Mouse (Mus musculus) ES-CJ7 (cell line): ENCODE measurements around the gene Usp48.
A peak's percentile ranks its signal among the peaks of the same experiment; 100 is the strongest.

Experiments
- DNase-seq: peaks from one replicate; pipeline ENCODE4 v3.0.0; 2011; ENCODE audit warnings: low read depth, low spot score

Gene Usp48

GRCm38 (mm10) chr4:137661078-137661450 is 67.5 kb downstream of the Usp48 start:
- no peak for DNase-seq

- no peak for DNase-seq
Measured at GRCm38 (mm10) chr4:137661547-137661946, 68.0 kb downstream of the Usp48 start.

DNA sequence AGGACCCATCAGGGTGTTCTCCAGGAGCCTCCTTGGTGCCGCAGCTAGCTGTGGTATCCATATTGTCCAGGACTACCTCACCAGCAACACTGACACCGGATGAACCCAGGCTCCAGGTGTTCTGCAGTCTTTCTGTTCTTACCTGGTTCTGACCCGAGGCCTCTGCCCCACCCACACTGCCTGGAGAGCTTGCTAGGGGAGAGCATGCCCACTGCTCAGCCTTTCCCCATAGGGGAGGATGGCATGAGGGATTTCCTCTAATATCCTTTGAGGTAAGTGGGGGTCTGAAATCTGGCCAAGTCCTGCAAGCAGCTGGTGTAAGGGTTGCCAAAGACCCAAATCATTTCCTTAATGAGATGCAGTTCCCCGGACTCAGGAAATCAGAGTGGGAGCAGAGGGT is 69.9 kb downstream of the Usp48 start:
- no peak for DNase-seq

DNA sequence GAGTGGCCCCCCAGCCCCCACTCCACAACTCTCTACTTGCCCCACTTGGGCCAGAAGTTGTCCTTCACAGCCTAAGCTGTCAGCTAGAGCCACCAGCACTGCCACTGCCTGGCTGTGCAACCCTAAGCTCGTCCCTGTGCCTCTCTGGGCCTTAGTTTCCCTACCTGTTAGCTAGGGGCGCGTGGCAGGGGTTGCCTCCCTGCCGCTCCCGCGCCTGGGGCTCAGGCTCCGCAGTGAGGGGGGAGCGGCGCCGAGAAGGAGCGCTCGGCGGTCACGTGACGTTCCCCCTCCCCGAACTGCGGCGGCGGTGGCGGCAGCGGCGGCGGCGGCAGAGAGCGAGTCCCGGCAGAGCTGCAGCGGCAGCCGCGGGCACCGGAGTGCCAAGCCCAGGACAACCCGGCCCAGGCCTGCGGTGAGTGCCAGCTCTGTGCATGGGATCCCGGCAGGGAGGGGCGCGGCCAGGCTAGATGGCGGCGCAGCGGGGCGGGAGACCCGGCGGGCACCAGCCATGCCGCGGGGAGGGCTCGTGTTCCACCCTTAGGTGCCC is 71.0 kb downstream of the Usp48 start, which contains the start of gene Rap1gap:
TSS of gene Rap1gap (plus strand) at position 294 of the 547 bp plus-strand sequence.
- no peak for DNase-seq

- DNase-seq, result no peak
Measured at GRCm38 (mm10) chr4:137664980-137665675, 71.6 kb downstream of the Usp48 start.

GRCm38 (mm10) chr4:137665791-137666190 is 72.2 kb downstream of the Usp48 start:
- DNase-seq, result no peak

GRCm38 (mm10) chr4:137666283-137666957 is 72.9 kb downstream of the Usp48 start:
- no peak for DNase-seq

GRCm38 (mm10) chr4:137666958-137667345 is 73.4 kb downstream of the Usp48 start:
- no peak for DNase-seq

DNA sequence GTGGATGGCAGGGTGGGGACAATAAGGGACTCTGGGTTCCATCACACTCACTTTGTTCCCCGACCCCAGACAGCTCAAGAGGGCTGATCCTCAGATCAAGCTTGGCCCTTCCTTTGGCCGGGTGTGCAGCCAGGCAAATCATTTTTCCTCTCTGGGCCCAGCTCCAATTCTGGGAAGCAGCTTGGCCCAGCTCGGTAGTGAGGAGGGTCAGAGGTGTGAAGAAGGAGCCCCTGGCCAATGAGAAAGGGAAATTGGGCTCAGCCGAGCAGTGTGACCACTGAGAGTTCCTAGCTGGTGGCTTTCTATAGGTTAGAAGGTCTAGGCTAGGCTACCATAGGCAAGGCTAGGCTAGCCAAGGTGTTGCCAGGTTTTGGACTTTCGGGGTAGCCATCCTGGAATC is 74.2 kb downstream of the Usp48 start:
- no peak for DNase-seq

DNA sequence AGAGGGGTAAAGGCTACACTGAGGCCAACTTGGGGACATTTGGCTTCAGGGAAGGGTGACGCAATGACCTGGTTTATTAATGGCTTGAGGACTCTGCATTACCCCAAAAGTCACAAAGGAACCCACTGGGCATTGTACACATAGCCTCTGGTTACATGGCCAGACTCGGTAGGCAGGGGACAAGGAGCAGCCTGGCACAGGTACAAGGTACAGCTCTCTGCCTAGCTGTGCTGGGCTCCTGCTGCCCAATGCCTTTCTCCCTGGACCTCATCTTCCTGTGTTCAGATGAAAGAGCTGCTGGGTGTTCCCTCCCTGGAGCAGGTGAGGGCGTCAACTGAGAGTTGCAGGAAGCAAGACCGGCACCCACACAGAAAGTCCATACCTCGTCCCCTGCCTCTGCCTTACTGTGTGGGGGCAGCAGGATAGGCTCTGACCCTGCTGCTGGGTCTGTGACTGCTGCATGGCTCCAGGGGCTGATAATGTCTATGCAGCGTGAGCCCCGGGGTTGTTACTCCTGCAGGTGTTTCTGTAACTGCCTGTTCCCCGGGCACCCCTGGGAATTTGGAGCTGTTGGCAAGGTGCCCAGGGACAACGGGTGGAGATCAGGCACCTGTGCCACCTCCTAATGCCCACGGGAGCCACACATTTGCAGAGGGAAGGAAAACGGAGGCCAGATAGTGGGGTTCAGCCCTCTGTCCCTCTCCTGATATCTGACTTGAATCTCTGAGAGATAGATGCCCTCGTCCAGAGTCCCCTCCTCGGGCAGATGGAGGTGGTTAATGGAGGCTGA is 78.4 kb downstream of the Usp48 start:
- no peak for DNase-seq

GRCm38 (mm10) chr4:137675566-137675965 is 82.0 kb downstream of the Usp48 start:
- no peak for DNase-seq

- DNase-seq, result peak; percentile 54
Measured at GRCm38 (mm10) chr4:137676057-137676456, 82.5 kb downstream of the Usp48 start.

- DNase-seq, result no peak
Measured at GRCm38 (mm10) chr4:137676700-137677484, 83.3 kb downstream of the Usp48 start.

DNA sequence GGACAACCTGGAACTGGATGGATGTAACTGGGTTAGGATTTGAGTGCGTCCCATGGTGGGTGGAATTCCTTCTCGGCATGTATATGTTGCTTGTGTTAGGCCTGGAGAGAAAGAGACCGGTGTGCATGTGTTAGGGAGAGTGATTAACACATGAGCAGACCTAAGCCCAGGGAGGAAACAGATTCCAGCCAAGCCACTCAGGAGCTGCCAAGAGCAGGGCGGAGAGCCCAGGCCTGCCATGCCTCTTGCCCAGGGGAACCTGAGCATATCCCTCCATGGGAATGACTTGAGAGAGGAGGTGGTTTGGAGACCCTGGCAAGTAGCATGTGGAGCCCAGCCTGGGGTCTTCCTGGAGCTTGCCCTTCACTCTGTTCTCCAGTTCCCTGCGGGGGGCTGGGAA is 84.4 kb downstream of the Usp48 start:
- DNase-seq, result no peak

DNA sequence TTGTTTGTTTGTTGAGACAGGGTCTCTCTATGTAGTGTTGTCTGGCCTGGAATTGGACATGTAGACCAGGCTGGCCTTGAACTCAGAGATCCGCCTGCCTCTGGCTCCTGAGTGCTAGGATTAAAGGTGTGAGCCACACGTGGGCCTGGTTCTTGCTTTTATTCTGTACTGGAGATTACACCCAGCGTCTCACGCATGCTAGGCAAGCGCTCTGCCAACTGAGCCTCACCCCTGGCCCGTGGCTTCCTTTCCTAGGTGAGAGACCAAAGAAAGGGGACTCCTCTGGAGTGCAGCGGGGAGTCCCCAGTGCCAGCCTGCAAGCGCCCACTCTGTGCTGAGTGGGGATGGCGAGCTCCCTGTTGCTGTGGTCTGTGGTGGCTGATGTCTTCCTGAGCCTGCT is 85.0 kb downstream of the Usp48 start:
- DNase-seq, result no peak

DNA sequence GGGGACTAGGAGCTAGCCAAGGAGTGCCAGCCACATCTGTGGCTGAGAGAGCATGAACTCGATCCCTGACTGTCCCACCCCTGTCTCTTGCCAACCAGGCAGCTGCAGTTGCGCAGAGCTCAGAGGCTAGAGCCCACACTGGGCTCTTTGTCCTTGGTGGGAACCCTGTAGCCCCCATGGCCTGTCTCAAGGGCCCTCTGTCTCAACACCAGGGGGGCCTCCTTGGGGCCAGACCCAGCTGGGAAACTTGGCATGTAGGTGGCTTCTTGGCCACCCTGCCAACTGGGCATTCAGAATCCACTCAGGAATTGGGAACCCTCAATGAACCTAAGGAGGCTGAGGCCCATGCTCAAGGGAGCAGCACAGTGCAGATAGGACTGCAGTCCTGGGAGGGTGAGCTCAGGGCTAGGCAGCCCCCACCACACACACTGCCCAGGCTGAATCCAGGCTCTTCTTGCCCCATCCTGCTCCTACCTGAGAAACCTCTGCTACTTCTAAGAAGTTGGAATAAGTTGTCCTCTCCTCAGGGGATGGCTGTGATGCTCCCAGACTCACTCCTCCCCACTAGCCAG is 86.5 kb downstream of the Usp48 start:
- no peak for DNase-seq

DNA sequence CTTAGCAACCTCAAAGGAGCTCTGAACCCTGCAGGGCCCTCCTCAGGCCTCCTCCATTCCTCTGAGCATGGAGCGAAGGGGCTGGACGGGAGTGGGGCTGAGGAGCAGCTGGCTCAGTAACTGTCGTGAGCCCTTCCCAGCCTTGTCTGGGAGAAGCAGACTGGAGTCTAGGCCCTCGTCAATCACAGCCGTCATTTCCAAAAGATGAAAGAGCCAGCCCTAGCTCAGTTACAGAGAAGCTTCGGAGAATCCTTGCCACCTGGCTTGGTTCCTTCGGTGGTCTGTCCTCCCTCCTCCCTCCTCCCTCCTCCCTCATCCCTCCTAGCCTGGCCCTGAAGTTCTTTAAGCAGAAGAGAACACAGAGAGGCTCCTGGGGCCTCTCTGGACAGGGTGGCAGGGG is 87.2 kb downstream of the Usp48 start:
- DNase-seq, result no peak

- DNase-seq, result no peak
Measured at GRCm38 (mm10) chr4:137681408-137682104, 88.0 kb downstream of the Usp48 start.

GRCm38 (mm10) chr4:137682961-137683453 is 89.5 kb downstream of the Usp48 start:
- no peak for DNase-seq

DNA sequence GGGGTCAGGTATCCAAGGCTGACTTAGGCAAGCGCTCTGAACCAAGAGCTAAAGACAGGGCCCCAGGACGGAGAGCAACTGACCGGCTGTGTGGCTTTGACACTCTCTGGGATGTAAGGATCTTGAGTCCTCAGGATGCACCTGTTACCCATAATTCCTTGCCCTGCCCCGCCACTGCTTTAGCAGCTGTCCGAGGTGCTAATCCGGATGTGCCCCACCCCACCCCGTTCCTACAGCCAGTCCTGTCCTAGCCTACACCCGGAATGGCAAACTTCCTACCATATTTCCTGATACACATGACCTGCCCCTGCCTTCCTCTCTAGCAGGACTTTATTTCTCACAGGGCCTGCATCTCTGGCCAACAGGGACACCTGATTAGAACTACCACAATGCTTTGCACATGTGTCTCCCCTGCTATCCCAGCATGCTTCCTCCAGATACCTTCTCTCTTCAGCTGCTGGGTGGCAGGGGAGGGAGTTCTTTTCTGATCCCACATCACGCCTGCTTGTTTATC is 91.3 kb downstream of the Usp48 start:
- peak; percentile 50 for DNase-seq
